Mouse (Mus musculus) intestine, embryonic 15.5 days (tissue): ENCODE measurements around the gene Tmc7. TPM values are rescaled to one million over a fixed set of nuclear protein-coding genes. Genes with fewer than 3 reads are reported as not detected.

Experiments used
- ATAC-seq: fragments of 200-750 bp; cut with Nextera tagmentation; 2 replicates; pipeline ENCODE4 v1.8.0; 2017; ENCODE audit warnings: moderate TSS enrichment, moderate library complexity
- H3K27ac ChIP-seq: fragments of 300-500 bp; sonication (generic); 2 replicates; pipeline ENCODE4 v1.5.1; 2015; ENCODE audit warnings: mild to moderate bottlenecking, inconsistent platforms
- H3K27me3 ChIP-seq: fragments of 300-500 bp; sonication (generic); replicated peaks from 2 replicates; pipeline ENCODE4 v1.6.1; 2015; ENCODE audit warnings: inconsistent platforms
- H3K36me3 ChIP-seq: fragments of 300-500 bp; sonication (generic); 2 replicates; pipeline ENCODE4 v1.6.1; 2015; ENCODE audit warnings: inconsistent platforms
- H3K4me1 ChIP-seq: fragments of 300-500 bp; sonication (generic); replicated peaks from 2 replicates; pipeline ENCODE4 v1.6.1; 2015; ENCODE audit warnings: inconsistent platforms
- H3K4me2 ChIP-seq: fragments of 300-500 bp; sonication (generic); replicated peaks from 2 replicates; pipeline ENCODE4 v1.6.1; 2015; ENCODE audit warnings: mild to moderate bottlenecking, inconsistent platforms
- H3K4me3 ChIP-seq: fragments of 300-500 bp; sonication (generic); replicated peaks from 2 replicates; pipeline ENCODE4 v1.5.1; 2015; ENCODE audit warnings: inconsistent platforms
- H3K9ac ChIP-seq: fragments of 300-500 bp; sonication (generic); 2 replicates; pipeline ENCODE4 v1.6.1; 2015; ENCODE audit warnings: inconsistent platforms
- H3K9me3 ChIP-seq: fragments of 300-500 bp; sonication (generic); 2 replicates; pipeline ENCODE4 v1.6.1; 2016; ENCODE audit warnings: inconsistent platforms
- WGBS: fragments of 180-500 bp; shearing (Covaris S2); methylation state at CpG from one replicate; pipeline ENCODE4 v1.1.7; 2015; 5-methylcytosine and 5-hydroxymethylcytosine counted together
- polyA plus RNA-seq: library from polyadenylated mRNA; unstranded; fragments of >200 nt; fragmentation: Nextera tagmentation; extraction: Ambion mirVana; gene quantifications from 2 replicates; pipeline ENCODE4 v1.2.1, GENCODE M21; 2015

The Tmc7 gene
- polyA plus RNA-seq, 1 experiment from 2014 or later: 2.4 TPM

DNA sequence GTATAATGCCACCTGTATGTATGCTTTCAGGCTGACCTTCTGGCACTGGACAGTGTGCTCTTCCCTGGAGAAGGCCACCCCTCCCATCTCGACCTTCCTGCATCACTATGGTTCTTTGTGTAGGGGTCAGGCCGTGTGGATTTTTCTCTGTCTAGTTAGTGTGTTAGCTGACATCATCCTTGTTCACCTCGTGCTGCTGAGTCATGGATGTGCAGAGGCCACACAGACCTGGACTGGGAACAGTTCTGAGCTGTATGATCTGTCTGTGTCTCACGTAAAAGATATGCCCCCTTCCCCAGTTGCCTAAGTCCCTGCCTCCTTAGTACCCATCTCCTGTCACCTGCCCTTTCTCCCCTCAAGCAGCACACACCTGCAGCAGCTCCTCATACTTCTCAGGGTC, 57.6 kb downstream of the Tmc7 start:
- Histone ChIP-seq H3K4me1 (no peaks in the 10 kb centered on the region), H3K27me3 (no peaks in the 10 kb centered on the region), H3K27ac (no peak overlapping the region), H3K36me3 (peaks cover 12% of the 10 kb centered on the region), H3K4me3 (no peak overlapping the region), H3K9me3 (no peaks in the 10 kb centered on the region), H3K9ac (no peak overlapping the region), H3K4me2 (no peak overlapping the region)
- WGBS: 79% methylated on average over 4 of the region's 4 CpGs
- no peak for ATAC-seq

DNA sequence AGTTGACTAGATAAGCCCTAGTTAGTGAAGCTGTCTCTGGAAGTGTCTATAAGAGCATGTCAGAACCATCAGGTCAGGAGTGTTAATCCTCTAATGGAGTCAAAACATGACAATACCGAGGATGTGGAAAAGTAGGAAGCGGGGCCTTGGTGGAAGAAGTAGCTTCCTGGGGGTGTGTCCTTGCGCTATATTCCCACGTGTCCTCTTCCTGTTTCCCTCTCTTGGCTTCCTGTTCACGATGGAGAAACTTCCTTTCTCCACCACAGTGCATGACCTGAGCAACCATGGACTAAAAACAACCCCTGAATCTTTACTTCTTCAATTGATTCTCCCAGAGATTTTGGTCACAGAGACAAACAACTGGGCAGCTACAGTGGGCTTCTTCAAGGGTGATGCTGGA, 62.5 kb downstream of the Tmc7 start:
- 73% methylated on average over 5 of the region's 5 CpGs for WGBS
- Histone ChIP-seq H3K4me1 (peaks cover 4% of the 10 kb centered on the region; the same call in 1 of the 2 replicates), H3K27ac (no peak overlapping the region)

DNA sequence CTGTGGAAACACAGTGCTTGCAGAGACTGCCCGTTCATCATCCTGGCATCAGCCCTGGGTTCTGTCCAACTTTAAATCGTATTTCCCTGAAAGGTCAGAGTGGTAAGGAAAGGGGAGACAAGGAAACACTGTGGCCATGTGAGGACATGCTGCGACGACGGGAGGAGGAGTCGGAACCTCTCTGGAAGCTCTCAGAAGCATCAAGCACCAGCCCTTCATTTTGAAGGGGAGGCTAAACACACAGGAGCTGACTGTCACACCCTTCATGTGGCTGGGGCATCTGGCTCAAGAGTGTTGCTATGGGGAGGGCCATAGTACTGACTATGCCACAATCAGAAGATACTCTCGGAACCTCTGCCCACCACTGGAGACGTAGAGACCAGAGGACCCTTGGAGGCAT, 64.9 kb downstream of the Tmc7 start:
- ATAC-seq: no peak; the same call in 1 of the 2 replicates
- no peaks in the 10 kb centered on the region for H3K9me3 ChIP-seq
- H3K4me3 ChIP-seq: no peak overlapping the region
- H3K4me2 ChIP-seq: no peak overlapping the region
- no peaks in the 10 kb centered on the region for H3K36me3 ChIP-seq
- no peaks in the 10 kb centered on the region for H3K27me3 ChIP-seq
- H3K27ac ChIP-seq: no peak overlapping the region
- 48% methylated on average over 8 of the region's 8 CpGs for WGBS
- H3K4me1 ChIP-seq: peaks cover 4% of the 10 kb centered on the region; the same call in 1 of the 2 replicates
- H3K9ac ChIP-seq: no peak overlapping the region

More for the DNA sequence above, 62.5 kb downstream of the Tmc7 start:
- H3K9ac ChIP-seq: no peak overlapping the region
- no peak overlapping the region for H3K4me3 ChIP-seq
- no peaks in the 10 kb centered on the region for H3K9me3 ChIP-seq
- H3K27me3 ChIP-seq: no peaks in the 10 kb centered on the region
- no peak for ATAC-seq
- peaks cover 8% of the 10 kb centered on the region; the same call in 1 of the 2 replicates for H3K36me3 ChIP-seq
- H3K4me2 ChIP-seq: no peak overlapping the region

DNA sequence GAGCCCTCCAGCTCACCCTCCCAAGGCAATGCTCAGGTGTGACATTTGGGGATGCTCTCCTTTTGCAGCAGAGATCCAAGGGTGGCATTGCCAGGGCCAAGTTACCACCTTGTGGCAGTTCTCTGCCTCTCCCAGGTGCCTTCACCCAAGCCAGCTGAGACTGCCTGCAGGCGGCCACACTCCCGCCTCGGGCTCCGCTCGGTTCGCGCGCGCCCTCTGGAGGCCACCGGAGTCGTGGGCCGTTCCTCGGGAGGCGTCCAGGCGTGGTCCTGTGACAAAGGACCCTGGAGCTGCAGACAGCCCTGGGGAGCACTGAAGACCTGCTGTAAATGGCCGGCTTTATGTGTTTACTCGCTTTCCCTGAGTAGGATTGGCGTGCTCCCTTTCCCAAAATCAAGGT, 65.8 kb downstream of the Tmc7 start:
- Histone ChIP-seq H3K4me2 (no peak overlapping the region), H3K4me3 (no peak overlapping the region), H3K36me3 (no peaks in the 10 kb centered on the region), H3K27ac (no peak overlapping the region), H3K27me3 (no peaks in the 10 kb centered on the region), H3K9me3 (no peaks in the 10 kb centered on the region), H3K4me1 (peaks cover 4% of the 10 kb centered on the region; the same call in 1 of the 2 replicates), H3K9ac (no peak overlapping the region)
- 2% methylated on average over 18 of the region's 18 CpGs for WGBS
- ATAC-seq: peak; percentile 82

DNA sequence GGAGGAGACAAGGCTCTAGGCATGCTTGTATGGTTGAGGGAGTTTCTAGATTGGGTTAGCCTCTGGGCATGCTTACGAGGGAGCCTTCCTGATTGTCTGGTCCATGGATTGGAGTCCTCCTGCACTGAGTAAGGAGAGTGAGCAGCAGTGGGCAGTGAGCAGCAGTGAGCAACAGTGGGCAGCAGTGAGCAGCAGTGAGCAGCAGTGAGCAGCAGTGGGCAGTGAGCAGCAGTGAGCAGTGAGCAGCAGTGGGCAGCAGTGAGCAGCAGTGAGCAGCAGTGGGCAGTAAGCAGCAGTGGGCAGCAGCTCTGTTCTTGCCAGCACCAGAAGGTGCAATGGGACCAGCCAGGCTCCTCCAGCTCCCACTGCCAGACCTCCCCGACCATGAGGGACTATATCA, 66.7 kb downstream of the Tmc7 start:
- Histone ChIP-seq H3K27me3 (no peaks in the 10 kb centered on the region), H3K4me3 (no peak overlapping the region), H3K9me3 (no peaks in the 10 kb centered on the region), H3K4me1 (peaks cover 4% of the 10 kb centered on the region; the same call in 1 of the 2 replicates), H3K27ac (no peak overlapping the region), H3K9ac (no peak overlapping the region), H3K36me3 (no peaks in the 10 kb centered on the region), H3K4me2 (no peak overlapping the region)
- peak; percentile 31; the same call in 1 of the 2 replicates for ATAC-seq
- WGBS: 72% methylated on average over 2 of the region's 2 CpGs

DNA sequence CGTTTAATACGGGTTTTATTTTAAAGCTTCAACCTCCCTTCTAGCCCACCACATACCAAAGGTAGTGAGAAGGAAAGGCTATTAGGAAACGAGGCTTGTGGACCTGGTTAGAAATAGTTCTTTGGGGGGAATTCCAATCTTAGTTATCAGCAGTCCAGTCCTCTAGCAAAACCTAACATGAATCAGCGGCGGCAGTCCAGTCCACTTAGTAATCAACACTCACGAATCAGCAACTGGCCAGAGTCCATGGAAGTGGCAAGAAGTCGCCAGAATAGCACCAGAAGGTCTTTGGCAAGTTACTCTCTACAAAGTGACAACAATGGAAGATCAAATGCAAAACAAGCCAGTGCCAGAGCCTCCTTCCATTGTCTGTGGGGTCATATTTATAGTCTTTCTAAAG, 76.0 kb downstream of the Tmc7 start:
- H3K4me3 ChIP-seq: no peak overlapping the region
- no peaks in the 10 kb centered on the region for H3K9me3 ChIP-seq
- H3K36me3 ChIP-seq: no peaks in the 10 kb centered on the region
- no peaks in the 10 kb centered on the region for H3K4me1 ChIP-seq
- no peak overlapping the region for H3K9ac ChIP-seq
- H3K4me2 ChIP-seq: no peak overlapping the region
- no peak overlapping the region for H3K27ac ChIP-seq
- 72% methylated on average over 7 of the region's 7 CpGs for WGBS
- H3K27me3 ChIP-seq: no peaks in the 10 kb centered on the region
- no peak for ATAC-seq

DNA sequence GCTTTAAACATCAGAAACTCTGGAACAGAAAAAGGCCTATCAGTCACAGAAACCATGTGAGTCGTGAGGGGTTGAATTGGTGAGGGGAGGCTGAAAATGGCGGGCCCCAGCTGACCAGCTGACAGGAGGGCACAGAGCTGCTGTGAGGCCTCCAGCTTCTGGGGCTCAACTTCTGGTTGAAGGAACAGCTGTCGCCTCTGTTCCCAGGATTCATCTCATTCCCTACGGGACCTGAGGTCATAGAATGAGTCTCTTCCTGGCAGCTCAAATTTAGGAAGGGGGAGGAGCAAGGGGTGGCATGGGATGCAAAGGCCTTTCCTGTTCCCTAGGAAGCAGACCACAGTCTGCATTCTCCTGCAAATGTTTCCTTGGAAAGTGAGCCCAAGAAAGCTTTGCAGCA, 80.7 kb downstream of the Tmc7 start:
- no peak overlapping the region for H3K4me3 ChIP-seq
- H3K27ac ChIP-seq: no peak overlapping the region
- H3K36me3 ChIP-seq: no peaks in the 10 kb centered on the region
- H3K4me1 ChIP-seq: 0 out of 2 replicates have a peak, but pooled peaks cover 2% of the 10 kb centered on the region
- H3K27me3 ChIP-seq: no peaks in the 10 kb centered on the region
- H3K9me3 ChIP-seq: no peaks in the 10 kb centered on the region
- no peak overlapping the region for H3K4me2 ChIP-seq
- no peak for ATAC-seq
- 57% methylated on average over 4 of the region's 4 CpGs for WGBS
- H3K9ac ChIP-seq: no peak overlapping the region

DNA sequence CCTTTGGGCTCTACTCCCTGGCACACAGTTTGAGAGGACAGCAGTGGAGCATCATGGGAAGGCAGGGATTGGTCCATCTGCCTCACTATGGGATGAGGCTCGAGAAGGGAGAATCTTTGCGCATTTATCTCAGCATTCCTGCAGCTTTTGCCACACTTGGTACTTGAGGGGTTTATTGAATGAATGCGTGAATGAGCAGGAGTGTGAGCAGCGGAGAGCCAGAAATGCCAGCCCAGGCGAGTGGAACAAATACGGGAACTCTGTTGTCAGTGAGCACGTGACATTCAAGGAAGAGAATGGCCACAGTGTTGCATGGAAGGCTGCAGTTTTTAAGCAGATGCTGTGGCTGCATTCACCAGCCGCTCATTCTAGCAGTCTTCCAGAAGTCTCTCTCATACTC, 82.2 kb downstream of the Tmc7 start:
- 77% methylated on average over 8 of the region's 8 CpGs for WGBS
- no peak overlapping the region for H3K27ac ChIP-seq
- H3K9ac ChIP-seq: no peak overlapping the region
- no peaks in the 10 kb centered on the region for H3K27me3 ChIP-seq
- H3K9me3 ChIP-seq: no peaks in the 10 kb centered on the region
- H3K4me3 ChIP-seq: no peak overlapping the region
- H3K4me1 ChIP-seq: 0 out of 2 replicates have a peak, but pooled peaks cover 2% of the 10 kb centered on the region
- H3K4me2 ChIP-seq: no peak overlapping the region
- H3K36me3 ChIP-seq: no peaks in the 10 kb centered on the region
- ATAC-seq: no peak

DNA sequence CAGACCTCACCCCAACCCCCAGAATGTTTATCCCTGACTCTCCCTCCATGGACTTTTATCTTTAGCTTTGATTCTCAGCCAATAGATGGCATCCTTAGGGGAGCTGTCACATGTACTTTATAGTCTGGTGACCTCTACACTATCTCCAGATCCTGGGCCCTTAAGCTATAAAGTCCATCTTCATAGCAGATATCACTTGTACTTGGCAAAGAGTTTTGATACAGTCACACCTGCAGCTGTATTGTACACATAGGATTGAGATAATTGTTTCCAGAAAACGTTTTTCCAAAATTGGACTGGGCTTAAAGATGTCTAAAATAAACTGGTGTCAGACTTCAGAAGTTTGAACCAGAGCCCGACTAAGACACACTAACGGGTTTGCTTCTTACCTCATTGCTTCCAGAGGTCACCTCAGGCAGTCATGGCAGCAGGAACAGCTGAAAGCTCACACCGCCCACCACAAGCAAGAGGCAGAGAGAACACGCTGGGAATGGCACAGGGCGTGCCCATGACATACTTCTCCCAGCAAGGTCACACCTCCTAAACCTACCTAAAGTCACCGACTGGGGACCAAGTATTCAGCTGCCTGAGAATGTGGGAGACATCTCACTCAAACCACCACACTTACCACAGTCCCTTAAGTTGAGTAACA, 84.6 kb downstream of the Tmc7 start:
- peak; percentile 82 for ATAC-seq
- Histone ChIP-seq H3K27ac (no peak overlapping the region), H3K4me3 (no peak overlapping the region), H3K27me3 (no peaks in the 10 kb centered on the region), H3K9me3 (no peaks in the 10 kb centered on the region), H3K36me3 (no peaks in the 10 kb centered on the region), H3K4me1 (0 out of 2 replicates have a peak, but pooled peaks cover 2% of the 10 kb centered on the region), H3K9ac (no peak overlapping the region), H3K4me2 (no peak overlapping the region)
- WGBS: 55% methylated on average over 7 of the region's 7 CpGs

DNA sequence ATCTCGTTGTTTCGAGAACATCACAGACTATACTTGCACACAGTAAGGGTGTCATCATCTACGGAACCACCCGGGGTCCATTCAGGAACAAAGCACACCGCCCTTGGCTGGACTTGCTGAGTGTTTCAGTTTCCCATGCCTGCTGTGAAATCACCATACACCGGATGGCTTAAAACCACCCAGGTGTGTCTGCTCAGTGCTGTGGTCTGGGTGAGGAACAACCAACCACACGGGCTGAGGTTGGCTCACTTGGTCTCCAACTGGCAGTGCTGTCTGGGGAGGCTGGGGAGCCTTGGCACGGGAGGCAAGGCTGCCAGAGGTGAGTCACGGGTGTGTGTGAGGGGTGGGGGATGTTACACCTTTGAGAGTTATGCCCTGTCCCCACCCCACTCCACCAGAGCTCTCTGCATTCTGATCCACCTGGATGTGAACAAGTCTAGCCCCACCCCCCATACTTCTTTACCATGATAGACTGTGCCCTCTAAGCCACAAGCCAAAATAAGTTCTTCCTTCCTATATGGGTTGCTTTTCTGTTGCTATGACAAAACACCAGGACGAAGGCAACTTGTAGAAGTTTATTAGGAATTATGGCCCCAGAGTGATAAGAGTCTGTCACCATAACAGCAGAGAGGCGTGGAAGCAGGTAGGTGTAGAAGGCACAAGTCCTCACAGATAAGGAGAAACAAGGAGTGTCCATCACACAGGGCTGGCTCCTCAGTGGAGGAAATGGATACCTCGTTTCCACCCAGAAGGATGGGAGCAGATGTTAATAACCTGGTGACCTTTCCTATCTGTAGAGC, 85.4 kb downstream of the Tmc7 start:
- H3K4me1 ChIP-seq: 0 out of 2 replicates have a peak, but pooled peaks cover 2% of the 10 kb centered on the region
- no peak overlapping the region for H3K4me2 ChIP-seq
- H3K4me3 ChIP-seq: no peak overlapping the region
- ATAC-seq: peak; percentile 95
- H3K9me3 ChIP-seq: no peaks in the 10 kb centered on the region
- no peak overlapping the region for H3K9ac ChIP-seq
- H3K36me3 ChIP-seq: no peaks in the 10 kb centered on the region
- peak overlapping the region; percentile 25; the same call in 1 of the 2 replicates for H3K27ac ChIP-seq
- H3K27me3 ChIP-seq: no peaks in the 10 kb centered on the region
- 66% methylated on average over 12 of the region's 12 CpGs for WGBS

DNA sequence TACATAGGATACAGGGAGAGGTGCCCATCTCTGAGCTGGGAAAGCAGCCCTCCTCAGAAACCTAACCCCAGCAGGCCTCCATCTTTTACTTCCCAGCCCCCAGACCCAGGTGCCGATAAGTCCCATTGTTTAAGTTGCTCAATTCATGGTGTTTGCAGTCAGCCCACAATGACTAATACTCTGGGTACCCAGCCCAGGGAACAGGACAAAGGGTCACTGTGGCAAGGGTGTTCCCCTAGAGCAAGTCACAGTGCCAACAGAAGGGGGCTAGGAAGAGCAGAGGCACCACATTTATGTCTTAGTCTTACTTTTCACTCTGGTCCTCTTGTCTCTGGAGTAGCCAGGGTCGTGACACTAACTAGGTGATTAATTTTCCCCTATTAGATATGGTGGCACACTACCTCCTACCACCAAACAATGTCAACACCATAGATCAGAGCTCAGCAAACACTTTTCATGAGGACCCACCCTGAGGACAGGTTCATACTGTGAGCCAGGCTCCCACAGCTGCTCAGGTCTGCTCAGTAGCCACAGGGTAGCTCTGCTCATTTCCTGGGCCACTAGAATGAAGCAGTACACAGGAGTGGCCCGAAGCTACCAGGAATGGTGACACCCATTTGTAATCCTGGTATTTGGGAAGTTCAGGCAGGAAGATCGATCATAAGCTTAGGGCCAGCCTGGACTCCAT, 89.5 kb downstream of the Tmc7 start:
- ATAC-seq: no peak
- Histone ChIP-seq H3K9me3 (no peaks in the 10 kb centered on the region), H3K4me1 (peaks cover 15% of the 10 kb centered on the region), H3K4me3 (no peak overlapping the region), H3K27ac (no peak overlapping the region), H3K4me2 (no peak overlapping the region), H3K27me3 (no peaks in the 10 kb centered on the region), H3K36me3 (no peaks in the 10 kb centered on the region), H3K9ac (no peak overlapping the region)
- WGBS: 77% methylated on average over 4 of the region's 4 CpGs

DNA sequence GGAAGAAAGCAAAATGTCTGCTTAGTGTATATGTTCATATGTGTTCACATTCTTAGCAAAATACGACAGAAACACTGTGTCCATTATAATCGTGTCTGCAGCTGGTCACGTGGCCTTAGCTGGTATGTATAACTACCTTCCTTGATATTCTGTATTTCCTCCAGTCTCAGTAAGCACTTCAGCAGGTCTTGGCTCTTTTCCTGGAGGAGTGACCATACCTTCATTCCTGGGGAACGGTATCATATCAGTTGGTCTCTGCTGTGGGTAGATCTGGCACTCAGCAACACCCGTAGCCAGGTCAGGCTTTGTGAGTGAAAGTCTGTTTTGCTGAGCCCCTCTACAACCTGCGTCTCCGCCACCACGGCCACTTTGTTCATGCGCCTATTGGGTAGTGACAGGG, 90.6 kb downstream of the Tmc7 start:
- 83% methylated on average over 9 of the region's 9 CpGs for WGBS

More for the DNA sequence above, 90.6 kb downstream of the Tmc7 start:
- Histone ChIP-seq H3K27ac (no peak overlapping the region), H3K36me3 (no peaks in the 10 kb centered on the region; the same call in 1 of the 2 replicates), H3K4me3 (no peak overlapping the region), H3K4me1 (peaks cover 21% of the 10 kb centered on the region), H3K4me2 (no peak overlapping the region), H3K9me3 (no peaks in the 10 kb centered on the region), H3K27me3 (no peaks in the 10 kb centered on the region), H3K9ac (no peak overlapping the region)
- ATAC-seq: no peak
